Mouse (Mus musculus): Measurements from ENCODE around the gene Rpl26.

Gene Rpl26

GRCm38 (mm10) chr11:68901351-68902046 lies at the start of gene Rpl26:
Gene Rpl26, plus strand, starts transcription at chr11:68901583.
- peak; percentile 99 to 100 for DNase-seq

- no peak for DNase-seq
Measured at GRCm38 (mm10) chr11:68851644-68852485, 49.5 kb upstream of the Rpl26 start.

GRCm38 (mm10) chr11:68852486-68852901 lies 48.9 kb upstream of the Rpl26 start:
- DNase-seq = peak in 1 of 2 experiments; percentile 76

- peak; percentile 100 for DNase-seq
Measured at GRCm38 (mm10) chr11:68852932-68853409, 48.4 kb upstream of the Rpl26 start.

GRCm38 (mm10) chr11:68853611-68854401 lies 47.6 kb upstream of the Rpl26 start:
- peak; percentile 16 to 29 for DNase-seq

- no peak for DNase-seq
Measured at GRCm38 (mm10) chr11:68854621-68855020, 46.8 kb upstream of the Rpl26 start.

- no peak for DNase-seq
Measured at GRCm38 (mm10) chr11:68857329-68857728, 44.1 kb upstream of the Rpl26 start.

- DNase-seq = no peak
Measured at GRCm38 (mm10) chr11:68859943-68860593, 41.3 kb upstream of the Rpl26 start.

GRCm38 (mm10) chr11:68862260-68862659 lies 39.1 kb upstream of the Rpl26 start:
- DNase-seq = no peak

GRCm38 (mm10) chr11:68863631-68864091 lies 37.7 kb upstream of the Rpl26 start:
- no peak for DNase-seq

- peak in 1 of 2 experiments; percentile 12 for DNase-seq
Measured at GRCm38 (mm10) chr11:68864544-68865189, 36.7 kb upstream of the Rpl26 start.

GRCm38 (mm10) chr11:68871277-68871676 lies 30.1 kb upstream of the Rpl26 start:
- DNase-seq = no peak

- no peak for DNase-seq
Measured at GRCm38 (mm10) chr11:68871748-68872147, 29.6 kb upstream of the Rpl26 start, which contains the start of gene Ndel1. Gene Ndel1, minus strand, starts transcription at chr11:68871858.

- DNase-seq = peak; percentile 61 to 81
Measured at GRCm38 (mm10) chr11:68874841-68875240, 26.5 kb upstream of the Rpl26 start.

GRCm38 (mm10) chr11:68878811-68879210 lies 22.6 kb upstream of the Rpl26 start:
- no peak for DNase-seq

GRCm38 (mm10) chr11:68882107-68882506 lies 19.3 kb upstream of the Rpl26 start:
- DNase-seq = no peak

- DNase-seq = no peak
Measured at GRCm38 (mm10) chr11:68883843-68884242, 17.5 kb upstream of the Rpl26 start.

- DNase-seq = no peak
Measured at GRCm38 (mm10) chr11:68884368-68884767, 17.0 kb upstream of the Rpl26 start.

- no peak for DNase-seq
Measured at GRCm38 (mm10) chr11:68886091-68886490, 15.3 kb upstream of the Rpl26 start.

- no peak for DNase-seq
Measured at GRCm38 (mm10) chr11:68888253-68888652, 13.1 kb upstream of the Rpl26 start, which contains the start of gene Rnf222. Gene Rnf222, plus strand, starts transcription at chr11:68888553.

GRCm38 (mm10) chr11:68888653-68889052 lies 12.7 kb upstream of the Rpl26 start:
- DNase-seq = no peak

GRCm38 (mm10) chr11:68890625-68891024 lies 10.8 kb upstream of the Rpl26 start:
- DNase-seq = no peak

Measured in cerebellum, postnatal 25 days (tissue).